Mouse (Mus musculus): ENCODE measurements at regions not wholly inside any gene's neighbourhood (a gene's known extent, or its start where the extent isn't known, plus 50 kb on each side); places are given as distances from the start of the nearest gene placed in this dataset.
A peak's percentile ranks its signal among the peaks of the same experiment; 100 is the strongest.

DNA sequence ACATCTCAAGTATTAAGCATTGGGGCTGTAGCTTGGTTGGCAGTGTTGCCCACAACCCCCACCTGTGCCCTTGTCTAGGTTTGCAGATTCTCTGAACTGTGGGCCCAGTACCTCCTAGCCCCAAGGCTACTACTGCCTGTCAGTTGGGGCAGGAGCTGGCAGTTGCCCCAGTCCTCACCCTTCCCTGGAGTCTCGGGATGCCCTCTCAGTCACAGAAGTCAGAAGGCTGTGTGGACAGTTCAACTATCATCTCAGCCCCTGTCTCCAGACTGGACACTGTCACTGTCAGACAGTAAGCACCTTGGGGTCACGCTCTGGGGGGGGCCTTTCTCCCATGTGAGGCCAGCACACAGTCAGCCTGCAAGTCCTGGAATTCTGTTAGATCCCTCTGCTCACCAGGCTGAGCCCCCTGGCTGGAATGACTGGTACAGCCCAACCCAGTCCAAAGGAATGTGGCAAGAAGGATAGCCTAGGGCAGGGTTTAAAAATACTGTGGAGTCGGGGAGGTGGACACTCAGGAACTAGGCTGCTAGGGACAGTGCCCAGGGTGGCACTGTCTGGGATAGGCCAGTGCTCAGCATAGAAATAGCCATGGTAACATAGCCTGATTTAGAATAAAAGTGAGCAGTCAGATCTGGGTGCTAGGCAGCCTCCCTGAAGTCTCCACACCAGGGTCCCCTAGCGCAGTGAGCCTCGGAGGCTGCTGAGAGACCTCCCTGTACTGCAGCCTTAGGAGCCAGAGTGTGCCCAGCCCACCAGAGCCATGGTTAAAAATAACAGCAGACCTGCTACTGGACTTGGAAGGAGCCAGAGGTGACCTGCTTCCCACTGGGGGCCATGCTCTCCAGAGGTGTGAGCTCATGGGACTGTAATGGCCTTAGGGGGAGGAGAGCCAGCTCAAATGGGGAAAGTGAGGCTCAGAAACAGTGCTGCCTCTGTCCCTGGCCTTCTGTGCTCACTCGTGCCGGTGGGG lies 83.1 kb upstream of the Ptpn1 start:
- DNase-seq (ENCODE audit: low spot score) = no peak

DNA sequence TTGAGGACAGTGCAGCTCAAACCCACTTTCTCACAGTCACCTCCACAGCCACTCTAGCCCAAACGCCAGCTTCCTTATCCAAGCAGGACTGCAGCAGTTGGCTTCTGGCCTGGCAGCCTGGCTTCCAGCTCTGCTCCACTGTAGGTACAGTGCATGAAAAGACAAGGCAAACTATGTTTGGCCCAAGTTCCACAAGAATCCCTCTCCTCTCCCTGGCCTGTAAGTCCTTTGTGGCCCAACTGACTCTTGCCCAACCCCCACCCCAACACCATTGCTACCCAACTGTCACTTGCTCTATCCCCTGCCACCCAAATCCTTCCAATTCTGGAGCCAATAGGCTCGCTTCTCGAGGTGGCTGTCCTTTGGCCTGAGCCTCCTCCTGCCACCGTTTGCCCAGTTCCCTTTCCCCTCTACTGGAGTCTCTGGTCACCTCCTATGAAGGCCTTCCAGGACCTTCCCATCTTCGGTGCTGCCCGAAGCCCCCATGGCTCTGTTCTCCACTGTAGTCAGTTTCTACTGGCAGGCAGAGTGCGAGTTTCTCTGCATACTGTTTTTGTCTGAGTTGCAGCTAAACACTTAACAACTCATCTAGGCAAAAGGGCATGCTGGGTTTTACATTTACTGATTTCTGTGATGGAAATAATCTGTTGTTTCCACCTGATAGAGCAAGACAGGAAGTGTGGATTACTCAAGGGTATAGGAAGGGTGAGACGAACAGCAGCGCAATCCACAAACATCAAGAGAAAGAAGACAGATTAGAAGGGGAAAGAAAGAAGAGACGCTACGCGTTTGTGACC lies 84.4 kb upstream of the Ptpn1 start:
- no peak for DNase-seq (ENCODE audit: low spot score)

DNA sequence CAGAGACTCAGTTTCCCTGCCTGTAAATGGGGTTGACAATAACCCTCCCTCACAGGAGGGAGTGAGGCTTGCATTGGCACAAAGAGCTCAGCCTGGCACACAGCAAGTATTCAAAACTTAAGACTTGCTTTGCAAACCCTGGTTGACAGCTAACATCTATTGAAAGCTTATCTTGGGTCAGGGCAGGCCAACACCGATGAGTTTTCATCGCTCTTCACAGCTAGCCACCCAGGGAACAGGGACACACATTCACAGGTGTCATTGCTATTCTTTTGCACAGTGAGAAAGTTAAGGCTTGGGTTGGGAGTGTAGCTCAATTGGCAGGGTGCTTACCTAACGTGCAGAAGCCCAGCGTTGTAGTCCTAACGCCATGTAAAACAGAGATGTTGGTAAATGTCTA lies 86.5 kb upstream of the Ptpn1 start:
- no peak for DNase-seq (ENCODE audit: low spot score)

DNA sequence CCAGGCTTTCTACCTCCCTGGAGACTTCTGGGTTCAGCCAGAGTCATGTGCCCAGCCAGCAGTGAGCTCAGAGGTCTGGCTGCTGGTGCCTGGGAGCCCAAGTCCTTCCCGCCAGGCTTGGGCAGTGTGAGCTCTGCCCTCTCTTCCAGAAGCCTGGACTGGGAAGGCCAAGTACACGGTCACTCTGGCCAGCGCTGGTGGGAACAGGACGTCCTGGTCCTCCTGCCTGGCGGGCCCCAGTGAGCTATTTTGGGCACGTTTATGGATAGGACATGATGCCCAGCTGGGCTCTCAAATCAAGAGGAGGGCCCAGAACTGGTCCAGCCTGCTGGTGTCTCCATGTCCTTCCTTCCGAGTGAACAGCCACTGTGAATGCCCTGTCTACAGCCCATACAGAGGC lies 87.3 kb upstream of the Ptpn1 start:
- DNase-seq (ENCODE audit: low spot score) = peak; percentile 64

DNA sequence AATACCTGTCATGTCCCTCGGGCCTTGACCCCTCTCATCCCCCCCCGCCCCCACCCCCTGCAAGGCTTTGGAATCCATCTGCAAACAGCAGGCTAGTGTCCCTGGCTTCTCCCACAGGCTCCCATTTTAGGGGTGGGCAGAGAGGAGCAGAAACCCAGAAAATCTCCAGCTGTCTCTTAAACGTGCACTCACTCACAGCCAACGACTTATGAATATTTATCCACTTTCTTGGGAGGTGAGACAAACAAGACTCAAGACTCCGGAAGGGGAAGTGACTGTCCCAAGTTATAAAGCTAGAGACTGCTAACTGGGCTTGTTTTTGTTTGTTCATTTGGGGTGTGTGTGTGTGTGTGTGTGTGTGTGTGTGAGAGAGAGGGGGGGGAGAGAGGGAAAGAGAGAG lies 87.9 kb upstream of the Ptpn1 start:
- DNase-seq (ENCODE audit: low spot score) = no peak

DNA sequence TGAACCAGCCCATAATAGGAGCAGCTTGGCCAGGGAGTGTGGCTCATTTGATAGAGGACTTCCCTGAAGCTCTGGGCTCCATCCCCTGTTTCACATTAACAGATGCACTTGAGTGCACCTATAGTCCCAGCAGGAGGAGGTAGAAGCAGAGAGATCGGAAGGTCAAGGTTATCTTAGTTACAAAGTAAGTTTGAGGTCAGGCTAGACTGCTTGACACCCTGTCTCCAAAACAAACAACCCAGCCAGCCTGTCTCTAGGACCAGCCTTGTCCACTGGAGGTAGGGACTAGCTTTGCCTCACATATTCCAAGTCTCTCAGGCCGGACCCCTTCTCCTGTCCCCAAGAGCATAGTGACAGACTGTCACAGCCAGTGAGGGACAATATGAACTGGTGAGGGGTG lies 88.9 kb upstream of the Ptpn1 start:
- no peak for DNase-seq (ENCODE audit: low spot score)

DNA sequence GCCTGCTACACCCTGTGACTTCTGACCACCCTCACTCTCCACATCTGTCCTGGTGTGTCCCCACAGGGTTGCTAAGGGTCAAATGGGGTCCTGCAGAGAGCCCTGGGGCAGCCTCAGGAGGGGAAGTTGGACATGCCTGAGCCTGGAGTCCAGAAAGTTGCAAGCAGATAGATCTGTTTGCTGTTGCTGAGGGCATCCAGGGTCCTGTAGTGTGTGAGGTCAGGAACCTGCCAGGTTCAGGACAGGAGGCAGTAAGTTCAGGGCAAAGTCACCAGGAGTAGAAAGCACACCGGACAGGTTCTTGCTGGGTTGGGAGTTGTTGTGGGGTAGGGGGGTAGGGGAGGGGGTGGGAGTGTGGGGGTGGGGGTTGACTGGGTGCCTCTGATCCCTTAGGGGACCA lies 89.4 kb upstream of the Ptpn1 start:
- no peak for DNase-seq (ENCODE audit: low spot score)

DNA sequence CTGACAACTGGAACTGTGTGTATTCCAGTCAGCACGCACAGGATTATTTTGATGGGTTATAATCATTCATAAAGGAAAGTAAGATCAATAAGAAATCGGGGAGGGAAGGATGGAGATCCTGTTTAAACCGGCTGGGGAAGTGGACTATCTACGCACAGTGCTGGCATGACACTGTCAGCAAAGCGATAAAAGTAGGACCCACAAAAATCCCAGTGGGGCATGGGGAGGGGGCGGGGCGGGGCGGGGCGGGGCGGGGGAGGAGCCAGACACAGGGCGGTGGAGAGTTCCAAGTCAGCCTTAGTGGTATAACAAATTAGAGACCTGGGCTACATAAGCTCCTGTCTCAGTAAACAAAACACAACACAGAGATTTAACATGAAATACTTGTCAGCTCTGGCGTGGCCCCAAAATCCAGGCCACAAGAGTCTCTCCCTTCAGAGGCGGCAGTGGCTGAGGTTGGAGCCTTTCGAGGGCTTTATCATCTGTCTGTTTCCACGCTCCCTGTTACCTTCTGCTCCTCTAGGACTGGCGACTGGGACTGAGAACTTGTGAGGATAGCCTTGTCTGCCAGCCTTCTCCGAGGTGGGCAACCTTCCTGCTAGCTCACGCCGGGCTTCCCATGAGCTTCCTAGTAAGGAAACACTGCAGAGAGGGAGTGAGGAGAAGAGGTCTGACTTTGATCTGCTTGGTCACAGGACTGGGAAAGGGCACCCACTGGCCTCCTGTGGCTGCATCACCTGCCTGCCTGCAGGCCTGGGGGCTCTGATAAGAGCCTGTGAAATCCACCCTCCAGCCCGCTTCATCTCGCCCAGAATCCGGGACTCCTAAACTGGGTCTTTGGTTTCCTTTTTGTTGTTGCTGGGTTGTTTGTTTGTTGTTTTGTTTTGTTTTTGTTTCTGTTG lies 90.3 kb upstream of the Ptpn1 start:
- no peak for DNase-seq (ENCODE audit: low spot score)

DNA sequence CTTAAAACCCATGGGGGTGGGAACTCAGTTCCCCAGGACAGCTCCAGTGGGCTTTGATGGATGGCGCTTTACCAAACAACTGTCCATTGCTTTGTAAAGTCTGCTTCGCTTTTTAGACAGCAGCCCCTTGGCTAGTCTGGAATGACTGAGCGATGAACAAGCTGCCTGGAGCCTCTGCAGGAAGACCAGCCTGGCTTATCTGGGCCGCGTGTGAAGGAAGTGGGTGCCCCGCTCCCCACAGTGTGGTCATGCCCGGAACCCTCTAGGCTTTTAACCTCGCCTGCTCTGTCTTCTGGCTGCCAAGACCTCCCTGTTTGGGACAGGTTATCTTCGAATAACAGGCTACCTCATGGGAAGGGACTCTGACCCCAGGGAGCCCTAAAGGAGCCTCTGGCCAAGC lies 91.5 kb upstream of the Ptpn1 start:
- DNase-seq (ENCODE audit: low spot score) = no peak

DNA sequence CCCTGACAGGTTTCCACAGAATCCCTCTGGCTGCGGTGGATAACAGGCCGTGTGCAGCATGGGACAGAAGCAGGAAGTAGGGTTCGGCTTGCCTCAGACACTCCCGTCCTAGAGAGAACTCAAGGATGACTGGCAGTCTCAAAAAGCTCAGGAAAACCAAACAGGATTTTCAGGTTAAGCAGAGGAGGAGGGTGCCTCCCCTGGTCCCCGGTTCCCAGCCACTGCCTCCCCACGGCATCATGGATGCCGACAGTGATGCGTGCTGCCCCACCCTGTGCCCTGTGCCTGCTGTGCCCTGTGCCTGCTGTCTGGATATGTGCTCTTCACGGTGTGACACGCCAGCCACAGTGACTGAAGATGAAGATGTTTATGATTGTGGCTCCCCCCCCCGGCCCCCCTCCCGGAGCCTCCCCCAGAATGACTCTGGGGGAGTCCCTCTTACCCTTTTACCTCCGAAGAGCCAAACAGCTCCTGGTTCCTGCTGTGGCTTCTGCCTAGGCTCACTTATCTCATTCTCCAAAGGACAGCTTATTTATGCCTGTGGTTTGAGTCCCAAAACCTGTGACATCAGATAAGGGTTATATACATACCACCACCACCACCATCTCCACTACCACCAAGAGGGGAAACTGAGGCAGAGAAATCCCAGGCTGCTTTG lies 92.4 kb upstream of the Ptpn1 start:
- DNase-seq (ENCODE audit: low spot score) = no peak

DNA sequence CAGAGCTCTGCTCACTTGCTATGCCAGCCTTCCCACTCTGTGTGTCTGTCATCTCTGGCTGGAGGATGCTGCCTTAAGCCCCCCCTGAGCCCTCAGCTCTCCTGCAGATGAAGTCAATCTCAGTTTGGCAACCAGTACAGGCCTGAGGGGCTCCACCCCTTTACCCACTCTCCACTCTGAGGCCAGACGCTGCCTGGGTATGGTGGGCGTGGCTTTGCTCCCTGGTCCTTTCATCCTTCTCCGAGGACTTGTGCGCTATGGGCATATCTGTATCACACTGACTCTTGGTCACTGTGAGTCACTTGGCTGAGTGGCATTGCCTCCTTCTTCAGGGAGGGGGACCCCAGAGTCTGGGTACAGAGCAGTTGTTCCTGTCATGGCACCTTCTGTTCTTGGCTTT lies 94.3 kb upstream of the Ptpn1 start:
- no peak for DNase-seq (ENCODE audit: low spot score)

DNA sequence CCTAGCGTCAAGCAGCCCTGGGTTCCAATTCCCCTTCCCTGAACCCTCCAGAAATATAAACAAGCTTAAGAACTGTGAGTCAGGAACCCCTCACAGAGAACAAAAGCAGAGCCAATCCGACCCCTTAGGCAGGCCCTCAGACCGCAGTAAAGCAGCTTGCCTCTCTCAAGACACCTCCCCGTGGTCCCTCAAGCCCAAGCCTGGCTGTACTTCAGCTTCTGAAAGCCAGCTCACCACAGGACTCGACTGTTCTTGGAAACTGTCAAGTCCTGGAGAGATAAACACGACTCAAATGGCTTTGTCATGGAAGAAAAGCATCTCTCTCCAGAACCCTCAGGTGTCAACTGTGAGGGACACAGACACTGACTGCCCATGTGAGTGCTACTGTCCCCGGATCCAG lies 95.2 kb upstream of the Ptpn1 start:
- no peak for DNase-seq (ENCODE audit: low spot score)

DNA sequence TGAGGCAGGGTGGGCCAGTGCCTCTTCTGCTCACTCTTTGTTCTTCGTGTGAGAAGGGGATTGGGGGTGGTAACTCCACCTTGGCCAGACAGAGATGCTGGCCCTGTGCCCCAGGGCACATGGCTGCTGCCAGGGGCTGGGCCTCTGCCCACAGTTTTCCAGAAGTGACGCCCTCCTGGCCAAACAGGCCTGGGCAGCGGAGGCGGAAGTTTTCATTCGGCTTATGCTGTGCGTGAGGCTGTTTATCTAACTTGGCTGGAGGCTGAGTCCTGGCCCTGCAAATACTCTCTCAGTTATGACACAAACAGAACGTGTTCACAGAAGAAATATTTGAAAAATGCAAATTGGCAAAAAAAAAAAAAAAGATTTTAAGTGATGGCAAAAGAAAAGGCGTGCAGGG lies 97.3 kb upstream of the Ptpn1 start:
- peak; percentile 74 for DNase-seq (ENCODE audit: low spot score)

DNA sequence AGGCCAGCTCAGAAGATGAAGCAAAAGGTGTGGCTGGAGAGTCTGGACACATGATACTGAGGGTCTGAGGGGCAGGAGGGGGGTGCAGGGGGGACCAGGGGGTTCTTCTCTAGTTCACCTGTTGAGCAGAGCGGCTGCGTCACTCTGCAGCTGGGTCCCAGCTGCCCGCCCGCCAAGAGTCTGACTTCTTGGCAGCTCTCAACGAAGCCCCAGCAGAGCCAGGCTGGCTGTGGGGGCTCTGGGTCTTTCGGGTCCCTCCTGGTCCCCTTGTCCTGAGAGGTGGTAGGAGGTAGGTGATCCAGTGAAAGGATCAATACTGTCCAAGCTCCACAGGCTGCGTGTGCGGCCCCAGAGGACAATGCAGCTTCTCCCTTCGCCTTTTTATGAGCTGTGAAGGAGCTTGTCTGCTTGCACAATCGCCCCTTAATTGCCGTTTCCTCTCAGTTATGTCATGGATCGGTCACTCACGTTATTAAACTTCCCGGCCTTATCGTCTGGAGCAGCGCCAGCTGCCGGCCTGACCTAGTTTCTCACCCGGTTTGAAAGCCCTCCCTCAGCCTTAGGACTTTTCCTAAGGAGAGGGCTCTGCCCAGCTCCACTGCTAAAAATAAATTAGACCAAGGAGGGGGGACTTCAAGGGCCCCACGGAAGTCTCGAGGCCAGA lies 98.4 kb upstream of the Ptpn1 start:
- peak; percentile 76 for DNase-seq (ENCODE audit: low spot score)

DNA sequence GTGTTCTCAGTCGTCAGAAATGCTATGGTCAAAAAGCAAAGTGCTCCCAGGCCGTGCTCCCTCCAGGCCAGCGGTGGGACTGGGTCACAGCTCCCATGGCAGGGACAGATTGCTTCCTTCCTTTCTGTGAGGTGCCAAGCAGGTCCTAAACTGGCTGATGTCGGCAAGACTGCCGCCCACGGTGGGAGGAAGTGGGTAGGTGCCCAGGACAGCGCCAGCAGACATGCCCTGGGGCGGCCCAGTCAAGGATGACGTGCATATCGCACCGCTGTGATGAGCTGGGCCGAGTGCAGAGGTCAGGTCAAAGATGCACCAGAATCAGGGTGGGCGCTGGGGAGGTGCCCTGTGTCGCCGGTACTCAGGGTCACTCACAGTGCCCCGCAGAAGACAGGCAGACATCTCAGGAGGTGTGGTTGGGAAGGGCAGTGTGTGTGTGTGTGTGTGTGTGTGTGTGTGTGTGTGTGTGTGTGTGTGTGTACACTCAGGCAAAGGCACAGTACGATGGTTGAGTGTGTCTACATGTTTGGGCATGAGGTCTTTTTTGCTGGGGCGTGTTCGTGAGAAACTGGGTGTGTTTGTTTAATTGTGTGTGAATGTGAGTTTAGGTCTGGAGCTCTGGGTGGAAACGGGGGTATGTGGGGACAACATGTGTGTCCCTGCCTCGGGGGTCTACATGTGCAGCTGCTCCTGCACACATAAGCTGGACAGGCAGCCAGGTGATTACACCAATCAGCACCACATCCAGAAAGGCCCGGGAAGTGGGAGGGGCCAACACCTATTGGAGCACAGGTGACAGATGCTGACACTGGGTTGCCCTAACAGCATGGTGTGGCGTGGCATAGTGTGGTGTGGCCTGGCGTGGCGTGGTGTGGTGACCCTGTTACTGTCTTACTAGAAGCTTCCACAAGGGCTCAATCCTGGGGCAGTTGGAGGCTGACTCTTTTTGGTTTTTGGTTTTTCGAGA lies 100.5 kb upstream of the Ptpn1 start:
- no peak for DNase-seq (ENCODE audit: low spot score)

DNA sequence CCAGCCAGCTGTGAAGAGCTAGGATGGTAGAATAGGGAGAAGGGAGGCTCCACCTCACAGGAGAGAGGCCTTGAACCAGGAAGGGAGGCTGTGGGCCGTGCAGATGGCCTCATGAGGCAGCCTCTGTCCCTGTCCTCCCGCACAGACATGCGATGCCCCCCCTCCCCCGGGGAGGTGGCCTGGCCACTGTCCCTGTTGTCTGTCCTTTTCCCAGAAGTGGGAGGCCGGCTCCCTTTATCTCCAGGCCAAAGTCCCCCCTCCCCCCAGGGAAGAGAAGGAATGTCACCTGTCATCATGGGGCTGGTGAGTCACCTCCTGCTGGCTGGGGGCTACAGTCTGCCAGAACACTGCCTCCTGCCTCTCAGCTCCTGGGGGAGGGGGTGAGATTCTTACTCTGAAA lies 103.6 kb upstream of the Ptpn1 start:
- DNase-seq (ENCODE audit: low spot score) = no peak

DNA sequence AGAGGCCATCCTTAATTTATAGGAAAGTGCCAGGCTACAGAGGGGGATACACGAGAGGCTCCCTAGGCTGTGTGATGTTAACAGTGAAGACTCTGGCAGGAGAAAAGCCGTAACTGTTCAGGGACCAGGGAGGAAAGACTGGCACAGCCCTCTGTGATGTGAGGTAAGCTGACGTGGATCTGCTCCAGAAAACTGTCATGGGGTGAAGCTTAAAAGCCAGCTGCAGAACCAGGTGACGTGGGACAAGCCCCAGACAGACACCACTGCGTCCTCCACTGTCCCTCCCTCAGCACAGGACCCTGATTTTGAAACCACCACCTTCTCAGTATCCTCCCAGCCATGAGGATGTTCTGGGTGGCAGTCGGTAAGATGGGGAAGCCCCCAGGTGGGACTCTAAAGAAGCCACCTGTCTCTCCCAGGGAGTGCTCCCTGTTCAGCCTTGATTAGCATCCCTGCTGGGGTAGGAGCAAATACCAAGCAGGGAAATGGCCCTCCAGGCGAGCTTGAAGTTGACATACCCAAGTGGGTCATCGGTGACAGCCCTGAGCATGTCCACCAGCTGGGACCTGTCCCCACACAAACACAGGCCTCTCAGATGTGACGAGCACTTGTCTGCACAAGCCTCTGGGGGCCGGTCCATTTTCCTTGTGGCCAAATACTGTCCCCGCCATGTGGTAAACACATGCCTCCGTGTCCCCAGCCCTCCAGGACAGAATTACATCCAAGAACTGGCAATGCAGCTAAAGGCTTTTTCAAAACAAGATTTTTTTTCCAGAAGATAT lies 104.7 kb upstream of the Ptpn1 start:
- DNase-seq (ENCODE audit: low spot score) = no peak

DNA sequence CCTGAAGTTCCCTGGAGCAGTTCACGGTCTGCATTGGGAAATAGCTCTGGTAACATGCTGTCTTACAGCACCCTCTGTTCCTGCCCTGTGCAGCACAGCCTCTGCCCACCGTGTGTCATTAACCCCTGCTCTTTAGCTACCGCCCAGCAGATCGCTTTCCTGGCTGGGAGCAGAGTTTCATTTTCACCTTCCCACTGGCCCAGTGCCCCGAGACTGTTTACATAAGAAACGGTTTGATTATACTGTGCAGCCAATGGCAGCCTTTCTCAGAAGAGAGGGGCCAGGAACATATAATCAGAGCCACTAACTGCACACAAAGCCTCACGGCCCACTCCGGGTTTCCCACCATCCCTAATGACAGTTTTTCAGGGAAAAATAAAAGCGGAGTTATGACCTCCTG lies 108.3 kb upstream of the Ptpn1 start:
- DNase-seq (ENCODE audit: low spot score) = peak; percentile 54

DNA sequence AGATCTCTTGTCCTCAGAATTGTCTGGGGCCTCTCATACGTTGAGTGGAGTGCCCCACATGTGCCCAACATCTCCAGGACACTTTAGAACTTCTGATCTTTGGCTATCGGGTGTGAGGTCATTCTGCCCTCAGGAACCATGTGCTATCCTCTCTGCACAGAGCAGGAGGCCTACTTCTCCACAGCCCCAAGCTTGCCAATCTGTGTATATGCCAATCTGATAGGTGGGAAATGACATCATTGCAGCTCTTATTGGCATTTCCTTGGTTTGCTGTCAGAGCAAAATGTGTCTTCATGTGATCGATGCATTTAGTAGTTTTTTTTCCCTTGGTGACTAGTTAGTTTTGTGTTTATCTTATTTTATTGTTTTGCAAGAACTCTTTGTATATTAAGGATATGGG lies 108.8 kb upstream of the Ptpn1 start:
- no peak for DNase-seq (ENCODE audit: low spot score)
